Mouse (Mus musculus) embryo, embryonic 10.5 days (tissue): ENCODE measurements around the gene Ifi202b.
"Not testable (repeated sequence)": the region's sequence is repeated elsewhere in the genome, so short reads cannot be mapped to it uniquely, and the experiment has no call there.

ENCODE experiments used
- DNase-seq: peaks from one replicate; pipeline ENCODE4 v3.0.0-alpha.2; 2015; ENCODE audit warnings: low spot score

Ifi202b gene

GRCm38 (mm10) chr1:173982694-173983305 lies at the start of gene Ifi202b:
Ifi202b (minus strand) TSS chr1:173982744.
- not testable (repeated sequence) for DNase-seq

DNA sequence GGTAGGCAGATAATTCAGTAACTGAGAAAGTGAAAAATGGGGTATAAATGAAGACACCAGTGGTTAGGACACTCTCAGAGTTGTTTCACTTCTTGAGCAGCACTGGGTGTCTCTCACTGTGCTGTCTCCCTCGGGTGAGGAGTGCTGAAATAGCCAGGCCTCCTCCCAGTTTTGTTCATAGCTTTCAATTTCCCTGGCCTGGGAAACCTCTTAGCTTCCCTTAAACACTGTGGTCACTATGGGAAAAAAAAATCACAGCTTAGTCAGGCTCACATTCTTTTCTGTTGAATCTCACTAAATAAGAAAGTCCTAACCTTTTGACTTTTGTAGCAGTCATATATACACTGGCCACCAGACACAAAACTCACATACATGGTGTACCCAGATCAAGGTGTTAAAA lies 49.2 kb upstream of the Ifi202b start, which contains the start of gene Ifi205:
Ifi205 (minus strand) TSS at position 113 of the 400 bp plus-strand sequence.
- no peak for DNase-seq

DNA sequence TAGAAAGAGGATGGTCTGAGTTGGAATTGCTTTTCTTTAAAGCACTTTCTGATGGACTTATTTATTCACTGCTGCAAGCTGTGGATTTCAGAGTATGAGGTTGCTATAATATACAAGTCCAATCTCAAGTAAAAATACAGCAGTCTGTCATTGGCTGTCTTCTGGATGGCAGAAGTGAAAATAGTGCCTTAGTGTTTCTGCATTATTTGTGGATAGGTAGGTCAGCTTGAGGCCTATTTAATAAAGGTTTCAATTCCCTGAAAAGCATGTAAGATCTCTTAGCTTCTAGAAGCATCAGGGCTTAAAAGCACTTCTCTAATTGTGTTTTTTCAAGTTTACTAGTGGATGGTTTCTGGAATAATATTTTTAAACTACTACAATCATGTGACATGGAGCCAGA lies 24.5 kb upstream of the Ifi202b start:
- not testable (repeated sequence) for DNase-seq

- DNase-seq = not testable (repeated sequence)
Measured at GRCm38 (mm10) chr1:174004352-174005109, 22.0 kb upstream of the Ifi202b start.

GRCm38 (mm10) chr1:173995003-173995402 lies 12.5 kb upstream of the Ifi202b start:
- no peak for DNase-seq

DNA sequence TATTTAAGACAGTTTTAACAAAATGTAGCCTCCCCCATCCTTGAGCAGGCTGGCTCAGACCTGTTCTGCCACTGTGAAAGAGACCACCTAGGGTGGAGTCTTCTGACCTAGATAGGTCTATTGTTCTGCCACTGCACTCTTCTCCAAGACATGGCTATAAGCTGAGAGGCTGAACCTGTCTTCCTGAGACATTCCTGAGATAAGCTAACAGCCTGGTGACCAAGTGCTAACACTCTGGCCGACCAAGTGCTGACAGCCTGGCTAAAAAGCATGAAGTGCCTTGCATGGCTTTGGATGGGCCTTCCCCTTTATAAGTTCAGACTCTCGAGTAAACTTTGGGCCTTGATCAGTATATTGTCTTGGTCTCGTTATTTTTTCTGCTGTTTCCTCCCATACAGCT lies 1.5 kb downstream of the Ifi202b start:
- not testable (repeated sequence) for DNase-seq

DNA sequence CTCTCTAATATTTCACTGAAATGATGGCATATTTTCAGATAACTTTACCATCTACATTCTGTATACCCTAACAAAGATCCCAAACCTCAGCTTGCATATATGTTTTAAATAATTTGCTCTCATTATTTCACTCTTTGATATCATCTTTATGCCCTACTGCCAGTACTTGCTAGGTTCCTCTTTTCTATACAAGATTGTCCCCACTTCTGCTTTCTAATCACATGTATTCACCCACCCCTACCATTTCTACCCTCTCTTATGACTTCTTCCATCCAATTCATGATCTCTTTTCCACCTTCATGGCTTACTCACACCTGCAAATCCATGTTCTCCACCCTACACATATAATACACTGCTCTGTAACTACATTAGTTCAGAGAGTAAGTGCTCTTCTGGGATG lies 4.9 kb downstream of the Ifi202b start:
- no peak for DNase-seq

- no peak for DNase-seq
Measured at GRCm38 (mm10) chr1:173973111-173973510, 9.4 kb downstream of the Ifi202b start.

- not testable (repeated sequence) for DNase-seq
Measured at GRCm38 (mm10) chr1:173961491-173961890, 21.1 kb downstream of the Ifi202b start.

- not testable (repeated sequence) for DNase-seq
Measured at GRCm38 (mm10) chr1:173959998-173960397, 22.5 kb downstream of the Ifi202b start.

DNA sequence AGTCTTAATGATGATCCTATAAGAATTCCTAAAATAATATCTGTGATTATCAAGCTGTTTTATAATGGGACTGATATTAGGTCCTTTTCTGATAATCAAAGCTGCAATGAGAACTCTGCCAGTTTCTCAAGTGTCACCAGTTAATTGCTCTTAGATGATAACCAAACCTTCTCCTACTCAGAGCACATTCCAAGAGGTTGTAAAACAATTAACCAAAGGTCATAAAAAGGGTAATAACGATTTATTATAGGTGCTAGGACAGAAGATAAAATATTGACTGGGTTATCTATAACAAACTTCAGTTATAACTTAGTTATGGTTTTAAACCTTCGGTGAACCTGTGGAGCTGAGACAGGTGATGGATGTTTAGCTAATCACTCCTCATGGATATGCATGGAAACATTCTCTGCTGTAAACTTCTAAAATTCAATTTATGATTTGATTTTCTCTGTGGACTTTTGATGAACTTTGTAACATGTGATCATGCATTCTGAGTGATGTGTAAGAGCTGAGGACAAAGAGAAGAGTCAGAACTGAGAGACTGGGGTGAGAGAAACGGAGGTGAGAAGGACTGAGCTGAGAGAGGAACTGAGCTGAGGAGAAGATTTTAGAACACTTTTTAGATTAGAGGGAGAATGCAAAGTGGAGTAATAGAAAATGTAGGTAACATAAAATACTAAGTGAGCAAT lies 26.6 kb downstream of the Ifi202b start:
- not testable (repeated sequence) for DNase-seq

DNA sequence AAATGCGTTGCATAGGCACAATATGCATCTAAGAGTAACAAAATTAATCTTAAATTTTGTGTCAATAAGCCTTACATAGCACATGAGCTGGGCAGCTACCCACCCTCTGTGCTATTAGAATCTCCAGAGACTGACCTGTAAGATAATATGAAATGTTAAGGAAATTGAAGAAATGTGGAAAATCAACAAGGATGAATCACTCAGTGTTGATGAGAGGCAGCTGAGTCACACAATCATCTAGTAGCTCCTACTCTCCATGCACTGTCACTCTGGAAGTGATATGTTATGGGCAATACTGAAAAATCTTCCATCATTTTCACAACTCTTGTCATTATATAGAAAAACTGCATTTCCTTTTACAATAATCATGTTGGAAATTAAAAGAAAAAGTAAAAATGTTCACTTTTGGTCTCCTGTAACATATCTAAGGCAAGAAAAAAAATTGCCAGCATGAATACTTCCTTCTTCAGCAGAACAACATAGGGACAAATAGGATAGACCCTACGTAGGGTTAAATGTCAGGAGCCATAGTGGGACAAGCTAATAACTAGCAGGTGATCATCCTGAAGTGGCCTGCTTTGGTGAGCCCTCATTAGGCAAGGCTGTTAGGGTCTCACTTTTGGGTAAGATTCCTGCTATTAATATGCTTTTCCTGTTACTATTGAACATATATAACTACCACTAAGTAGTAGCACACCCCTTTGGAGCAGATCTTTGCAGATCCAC lies 27.3 kb downstream of the Ifi202b start:
- DNase-seq = no peak

DNA sequence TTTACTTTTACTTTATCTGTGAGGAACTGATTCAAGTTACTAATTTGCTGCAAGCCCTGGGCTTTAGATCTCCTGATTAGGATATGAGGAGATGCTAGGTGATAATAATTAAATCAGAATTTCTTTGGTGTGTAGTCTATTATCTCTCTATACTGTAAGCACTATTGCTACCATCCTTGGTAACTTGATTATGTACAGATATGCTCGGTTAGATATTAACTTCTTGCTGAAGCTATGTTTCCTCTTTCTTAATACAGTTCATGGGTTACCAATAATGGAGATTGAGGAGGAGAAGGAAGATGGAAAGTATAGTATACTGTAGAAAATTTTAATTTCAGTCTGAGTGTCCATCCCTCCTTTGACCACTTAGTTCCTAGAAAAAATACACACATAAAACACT lies 29.0 kb downstream of the Ifi202b start:
- DNase-seq = no peak

GRCm38 (mm10) chr1:173949044-173949443 lies 33.5 kb downstream of the Ifi202b start:
- not testable (repeated sequence) for DNase-seq

- DNase-seq = not testable (repeated sequence)
Measured at GRCm38 (mm10) chr1:173942780-173943066, 39.8 kb downstream of the Ifi202b start.

DNA sequence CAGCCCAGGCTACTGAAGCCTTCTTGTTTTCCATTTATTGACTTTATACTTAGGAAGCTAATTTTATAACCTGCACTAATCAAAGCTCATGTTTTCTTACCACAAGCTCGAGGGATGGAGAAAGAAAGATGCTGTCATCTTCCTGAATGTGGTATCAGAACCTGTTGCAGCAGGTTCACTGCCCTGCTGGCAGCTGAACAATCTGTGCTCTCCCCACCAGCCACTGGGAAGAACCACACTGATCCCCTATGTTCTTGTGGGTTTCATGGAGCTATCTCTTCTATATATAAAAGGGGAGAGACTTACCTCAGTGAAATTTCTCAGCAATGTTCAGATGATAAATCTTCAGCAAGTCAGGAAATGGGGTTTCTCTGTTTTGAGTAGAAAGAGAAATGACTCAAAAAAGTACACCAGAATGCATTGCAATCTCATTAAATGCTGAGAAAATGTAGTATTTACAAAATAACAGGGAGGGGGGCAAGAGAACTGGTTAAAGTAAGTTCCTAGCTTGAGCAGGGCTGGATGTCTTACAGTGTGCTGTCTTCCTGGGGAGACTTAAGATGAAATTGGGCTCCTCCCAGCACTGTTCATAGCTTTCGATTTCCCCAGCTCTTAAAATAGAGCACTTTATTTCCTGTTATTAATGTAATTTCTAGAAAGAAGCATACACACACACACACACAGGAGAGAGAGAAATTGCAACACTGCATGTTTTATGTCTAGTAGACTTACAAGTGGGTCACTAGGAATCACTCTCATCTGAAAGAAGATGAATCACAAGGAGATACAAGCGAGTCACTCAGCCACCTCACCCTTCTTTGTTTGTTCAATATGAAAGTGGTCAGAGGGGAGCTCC lies 40.4 kb downstream of the Ifi202b start, which contains the start of the genes Mndal and Ifi203:
Mndal (minus strand) TSS at position 568 of the 856 bp plus-strand sequence.
Ifi203 (minus strand) TSS at position 749 of the 856 bp plus-strand sequence.
- DNase-seq = not testable (repeated sequence)

DNA sequence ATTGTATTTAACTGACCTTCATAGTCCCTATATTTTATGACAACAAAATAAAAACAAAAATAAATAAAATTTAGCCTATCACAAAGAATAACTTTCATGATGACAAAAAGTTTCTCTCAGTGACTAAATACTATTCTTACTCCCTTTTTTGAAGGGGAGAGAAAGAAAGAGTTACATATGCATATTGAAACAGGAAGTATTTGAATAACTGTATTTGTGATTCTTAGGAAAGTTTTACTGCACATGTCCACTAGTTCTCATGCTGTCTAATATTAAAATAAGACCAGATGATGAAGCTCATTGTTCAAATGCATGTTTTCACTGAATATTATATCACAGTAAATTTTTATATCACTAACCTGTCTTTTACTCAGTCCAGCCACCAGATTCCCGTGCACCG lies 41.0 kb downstream of the Ifi202b start:
- DNase-seq = not testable (repeated sequence)

GRCm38 (mm10) chr1:173919279-173919678 lies 63.3 kb downstream of the Ifi202b start:
- DNase-seq = not testable (repeated sequence)

DNA sequence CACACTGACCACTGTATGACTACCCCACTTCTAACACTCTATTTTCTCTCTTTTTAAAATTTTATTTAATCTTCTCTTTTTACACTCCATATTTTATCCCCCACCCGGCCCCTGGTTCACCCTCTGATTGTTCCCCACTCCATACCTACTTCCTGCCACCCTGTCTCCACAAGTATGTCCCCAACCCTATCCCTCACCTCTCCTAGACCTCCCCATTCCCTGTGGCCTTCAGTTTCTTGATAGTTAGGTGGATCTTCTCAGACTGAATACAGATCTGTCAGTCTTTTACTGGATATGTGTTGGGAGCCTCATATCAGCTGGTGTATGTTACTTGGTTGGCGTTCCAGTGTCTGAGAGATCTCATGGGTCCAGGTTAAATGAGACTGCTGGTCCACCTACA lies 68.0 kb downstream of the Ifi202b start:
- no peak for DNase-seq

- DNase-seq = not testable (repeated sequence)
Measured at GRCm38 (mm10) chr1:173913256-173913791, 69.2 kb downstream of the Ifi202b start.
